Mouse (Mus musculus) thymus, postnatal 4 days (tissue): ENCODE results near the gene Tenm2.
A peak's percentile ranks its signal among the peaks of the same experiment; 100 is the strongest.

Experiments
- DNase-seq: peaks from one replicate; pipeline ENCODE4 v3.0.0; 2021

Gene Tenm2

DNA sequence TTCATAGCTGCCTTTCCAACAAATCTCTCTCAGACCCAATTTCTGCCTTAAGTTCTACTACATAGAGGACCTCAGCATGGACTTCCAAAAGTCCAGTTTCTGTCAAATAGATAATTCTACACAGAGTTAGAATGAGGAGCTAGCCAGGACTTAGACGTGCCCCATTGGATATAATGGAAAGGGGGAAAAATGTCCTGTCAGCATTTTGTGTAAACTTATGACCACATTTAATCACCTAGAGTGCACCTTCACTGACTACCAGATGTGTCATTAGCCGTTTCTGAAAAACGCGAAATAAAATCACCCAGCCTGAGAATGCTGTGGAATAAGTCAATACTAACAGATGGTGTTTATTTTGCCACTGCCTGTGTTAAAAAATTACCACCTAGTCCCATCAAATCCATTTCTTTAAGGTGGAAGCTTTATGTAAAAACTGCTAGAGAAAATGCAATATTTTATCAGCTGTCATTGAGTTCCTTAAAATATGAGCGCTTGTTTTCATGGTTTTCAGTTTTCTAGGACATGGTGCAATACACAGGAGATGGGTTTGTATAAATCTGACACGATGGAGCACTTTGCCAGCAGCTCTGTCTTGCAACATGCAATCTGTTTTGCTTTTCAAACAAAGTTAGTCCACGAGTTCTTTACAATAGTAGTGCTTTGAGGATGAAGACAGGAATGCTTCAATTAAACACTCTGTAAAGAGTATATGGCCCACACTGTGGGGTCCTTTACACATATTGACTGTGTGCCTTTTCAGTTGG lies 674.8 kb downstream of the Tenm2 start:
- no peak for DNase-seq

GRCm38 (mm10) chr11:36557316-36557715 lies 678.4 kb downstream of the Tenm2 start:
- DNase-seq, result no peak

DNA sequence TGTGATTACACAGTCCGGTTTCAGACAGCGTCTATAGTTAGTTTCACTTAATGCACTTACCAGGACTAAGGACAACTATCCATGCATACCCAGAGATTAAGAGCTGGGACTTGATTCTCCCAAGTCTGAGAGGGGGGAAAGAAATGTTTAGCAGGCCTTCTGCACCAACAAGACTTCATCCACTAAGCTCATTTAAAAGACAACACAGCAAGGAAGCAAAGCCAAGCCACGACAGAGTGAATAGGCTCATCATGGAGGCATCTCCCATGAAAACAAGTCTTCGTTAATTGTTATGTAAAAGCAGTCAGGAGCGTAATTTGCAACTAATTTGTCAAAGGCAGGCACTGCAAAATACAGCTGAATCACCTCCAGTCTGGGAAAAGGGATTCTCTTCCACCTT lies 682.5 kb downstream of the Tenm2 start:
- DNase-seq, result no peak

DNA sequence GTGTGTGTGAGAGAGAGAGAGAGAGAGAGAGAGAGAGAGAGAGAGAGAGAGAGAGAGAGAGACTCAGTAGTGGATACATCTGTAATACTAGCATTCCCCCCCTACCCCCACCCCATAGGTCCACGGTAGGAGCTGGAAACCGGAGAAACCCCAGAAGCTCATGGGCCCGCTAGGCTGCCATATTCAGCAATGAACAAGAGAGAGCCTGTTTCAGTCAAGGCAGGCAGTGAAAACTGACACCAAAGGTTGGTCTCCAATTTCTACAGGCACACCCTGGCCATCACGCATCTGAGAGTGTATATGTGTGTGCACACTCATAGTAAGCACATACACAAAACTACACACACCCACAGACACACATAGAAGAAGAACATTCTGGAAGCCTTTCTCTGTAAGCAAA lies 685.1 kb downstream of the Tenm2 start:
- no peak for DNase-seq

DNA sequence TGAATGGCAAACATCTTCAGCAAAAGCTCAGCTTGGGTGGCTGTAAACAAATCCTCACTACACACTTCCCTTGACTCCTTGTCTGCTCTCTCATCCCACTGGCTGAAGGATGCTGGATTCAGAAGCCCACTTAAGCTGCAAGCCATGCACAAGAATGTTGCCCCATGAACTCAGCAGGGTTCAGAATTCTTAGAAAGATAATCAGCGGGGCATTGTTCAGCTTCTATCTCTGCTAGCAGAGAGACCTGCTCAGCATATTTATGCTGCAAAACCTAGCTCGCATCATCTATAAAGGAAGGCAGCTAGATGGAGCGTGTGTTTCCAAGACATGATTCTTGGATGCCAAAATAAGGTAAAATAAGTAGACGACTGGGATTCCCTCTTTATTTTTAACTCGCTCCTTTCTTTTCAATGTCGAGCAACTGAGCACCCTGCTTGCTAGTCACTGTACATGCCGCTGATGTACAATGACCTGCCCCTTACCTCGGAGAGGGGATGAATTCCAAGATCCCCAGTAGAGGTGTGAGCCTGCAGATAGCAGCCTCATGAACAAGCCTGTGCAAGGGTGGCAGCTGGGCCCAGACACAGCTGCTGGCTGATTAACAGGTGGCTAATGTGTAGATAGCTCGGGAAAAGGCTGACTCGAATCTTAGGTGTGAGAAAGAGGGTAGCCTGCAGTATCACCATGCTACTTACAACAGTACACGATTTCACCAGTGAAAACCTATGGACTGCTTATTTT lies 686.2 kb downstream of the Tenm2 start:
- no peak for DNase-seq

GRCm38 (mm10) chr11:36548139-36548538 lies 687.6 kb downstream of the Tenm2 start:
- DNase-seq, result no peak

DNA sequence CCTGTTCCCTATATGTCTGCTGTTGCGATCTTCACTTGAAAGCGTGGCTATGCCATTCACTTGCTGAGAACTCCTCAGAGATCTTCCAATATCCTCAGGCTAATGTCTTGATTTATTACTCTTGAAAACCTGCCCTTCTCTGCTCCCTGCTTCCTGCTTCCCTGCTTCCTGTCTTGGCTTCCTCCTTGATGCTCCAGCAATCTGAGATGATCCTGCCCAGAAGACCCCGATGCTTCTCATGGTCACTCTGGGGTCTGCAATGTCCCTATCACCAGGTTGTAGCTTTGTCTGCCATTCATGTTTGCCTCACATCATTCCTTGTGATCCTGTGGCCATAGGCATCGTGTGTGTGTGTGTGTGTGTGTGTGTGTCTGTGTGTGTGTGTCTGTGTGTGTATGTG lies 697.6 kb downstream of the Tenm2 start:
- no peak for DNase-seq

- DNase-seq, result no peak
These were observed 698.1 kb downstream of the Tenm2 start for GRCm38 (mm10) chr11:36537573-36538133.

DNA sequence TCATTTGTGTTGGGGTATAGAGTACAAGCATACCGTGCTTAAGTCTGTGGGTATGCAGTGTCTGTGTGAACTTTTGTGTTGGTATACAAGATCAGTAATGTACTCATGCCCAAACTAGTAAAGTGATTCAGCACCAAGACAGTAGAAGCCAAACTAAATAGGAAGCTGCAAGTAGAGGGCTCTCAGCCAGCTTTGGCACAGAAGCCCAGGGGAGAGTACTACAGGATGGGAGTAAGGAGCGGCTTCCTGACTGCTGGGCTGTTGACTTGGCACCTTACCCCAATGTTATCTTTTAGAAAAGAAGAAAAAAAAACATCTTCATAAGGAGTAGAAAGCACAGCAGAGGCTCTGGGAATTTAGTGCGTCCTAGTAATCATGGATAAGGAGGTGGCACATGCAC lies 700.2 kb downstream of the Tenm2 start:
- no peak for DNase-seq

DNA sequence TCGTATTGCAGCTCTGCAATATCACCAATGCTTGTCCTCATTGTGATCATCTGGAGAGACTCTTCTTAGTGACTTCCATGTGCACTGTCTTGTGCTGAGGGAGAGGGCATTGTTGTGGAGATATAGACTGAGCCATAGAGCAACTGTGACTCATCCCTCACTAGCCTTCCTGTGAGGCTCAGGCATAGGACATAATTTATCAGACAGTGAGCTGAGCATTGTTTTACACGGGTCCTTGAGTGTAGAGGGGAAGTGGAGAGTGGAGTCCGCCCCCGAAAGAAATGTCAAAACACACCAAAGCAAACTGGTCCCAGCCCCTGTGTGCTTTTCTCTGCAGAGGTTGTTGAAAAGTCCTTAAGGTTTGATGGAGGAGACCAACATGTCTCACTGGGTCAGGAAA lies 704.1 kb downstream of the Tenm2 start:
- DNase-seq, result no peak

- DNase-seq, result no peak
These were observed 708.3 kb downstream of the Tenm2 start for GRCm38 (mm10) chr11:36527509-36527908.

DNA sequence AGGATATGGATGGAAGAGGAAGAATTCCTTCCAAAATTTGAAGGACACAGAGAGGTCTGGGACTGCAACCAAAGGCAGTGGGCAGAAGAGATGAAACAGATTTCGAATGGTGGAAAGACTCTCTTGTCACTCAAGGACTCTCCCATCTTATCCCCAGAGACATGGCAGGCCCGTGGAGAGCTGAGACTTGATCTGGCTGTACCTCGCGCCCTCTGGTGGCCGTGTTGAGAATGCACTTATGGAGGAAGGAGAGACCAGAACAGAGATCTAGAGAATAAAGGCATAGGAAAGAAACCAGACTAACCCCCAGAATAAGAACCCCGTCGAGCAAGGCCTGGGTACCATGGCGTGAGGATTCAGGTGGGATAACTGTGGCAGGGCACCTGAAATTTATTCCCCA lies 709.4 kb downstream of the Tenm2 start:
- peak; percentile 66 for DNase-seq

DNA sequence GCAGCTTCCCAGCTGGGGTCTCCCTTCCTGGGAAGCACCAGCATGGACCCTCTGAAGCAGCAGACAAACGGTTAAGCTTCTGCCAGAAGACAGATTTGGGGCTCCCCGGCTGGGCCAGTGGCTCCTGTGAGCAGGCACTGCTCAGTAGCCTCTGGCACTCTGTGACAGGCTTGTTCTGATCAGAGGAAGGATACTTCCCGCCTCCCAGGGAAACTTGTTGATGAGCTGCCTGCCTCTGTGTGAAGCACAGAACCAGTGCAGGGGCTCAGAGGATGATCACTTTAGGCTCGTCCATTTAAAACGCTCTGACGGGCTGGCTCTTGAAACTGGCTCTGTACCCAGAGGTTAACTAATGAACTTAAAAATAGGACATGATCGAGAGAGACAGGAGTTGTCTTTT lies 723.3 kb downstream of the Tenm2 start:
- DNase-seq, result no peak

DNA sequence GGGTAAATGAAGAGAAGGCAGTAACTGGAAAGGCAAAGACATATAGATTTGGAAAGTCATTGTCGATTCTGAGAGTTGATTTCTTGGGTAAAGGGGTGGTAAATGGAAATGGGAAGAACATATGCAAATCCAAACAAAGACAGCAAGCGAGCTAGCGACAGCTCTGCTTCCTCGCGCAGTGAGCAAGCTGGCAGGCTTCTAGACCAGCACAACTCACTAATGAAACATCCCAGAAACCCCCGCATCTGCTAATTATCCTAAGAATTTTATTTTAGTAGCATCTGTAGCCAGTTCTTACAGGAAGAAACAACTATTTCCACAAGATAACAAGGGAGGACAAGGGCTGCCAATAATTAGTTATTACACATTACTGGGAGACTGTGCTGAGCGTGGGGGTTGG lies 727.5 kb downstream of the Tenm2 start:
- DNase-seq, result no peak

GRCm38 (mm10) chr11:36494898-36495548 lies 740.7 kb downstream of the Tenm2 start:
- no peak for DNase-seq

- no peak for DNase-seq
These were observed 743.5 kb downstream of the Tenm2 start for GRCm38 (mm10) chr11:36492274-36492673.

DNA sequence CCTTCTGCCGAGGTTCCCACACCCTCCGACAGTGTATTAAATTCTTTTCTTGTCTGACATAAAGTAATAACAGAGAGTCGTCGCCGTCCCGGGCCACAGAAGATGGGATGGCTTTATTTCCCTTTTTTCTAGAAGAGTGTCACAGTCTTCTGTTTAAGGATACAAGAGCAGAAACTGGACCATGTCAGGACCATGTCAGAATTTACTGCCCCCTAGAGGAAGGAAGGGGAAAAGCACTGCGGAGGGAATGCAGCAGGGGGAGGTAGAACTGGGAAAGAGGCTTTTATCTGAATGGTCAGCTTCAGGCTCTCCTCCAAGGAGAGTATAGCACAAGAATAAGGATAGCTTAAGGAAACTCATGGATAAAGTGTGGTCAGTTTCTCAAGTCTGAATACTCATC lies 745.7 kb downstream of the Tenm2 start:
- DNase-seq, result no peak

DNA sequence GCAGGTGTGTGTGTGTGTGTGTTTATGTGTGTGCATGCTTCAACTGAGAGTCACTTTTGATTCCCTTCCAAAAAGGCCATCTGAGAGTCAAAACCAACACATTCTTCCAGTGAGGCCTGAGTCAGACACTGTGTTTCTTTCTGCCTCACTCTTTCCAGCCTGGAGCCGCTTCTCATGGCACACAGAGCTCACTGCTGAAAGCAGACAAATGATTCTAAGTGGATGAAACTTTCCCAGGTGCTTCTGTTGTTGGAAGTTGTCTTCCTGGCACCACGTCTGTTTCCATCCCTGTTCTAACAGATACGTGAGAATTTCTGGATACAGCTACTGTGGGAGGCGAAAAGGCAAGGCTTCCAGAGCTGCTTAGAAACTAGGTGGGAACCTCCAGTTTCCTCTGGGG lies 747.1 kb downstream of the Tenm2 start:
- DNase-seq, result no peak

DNA sequence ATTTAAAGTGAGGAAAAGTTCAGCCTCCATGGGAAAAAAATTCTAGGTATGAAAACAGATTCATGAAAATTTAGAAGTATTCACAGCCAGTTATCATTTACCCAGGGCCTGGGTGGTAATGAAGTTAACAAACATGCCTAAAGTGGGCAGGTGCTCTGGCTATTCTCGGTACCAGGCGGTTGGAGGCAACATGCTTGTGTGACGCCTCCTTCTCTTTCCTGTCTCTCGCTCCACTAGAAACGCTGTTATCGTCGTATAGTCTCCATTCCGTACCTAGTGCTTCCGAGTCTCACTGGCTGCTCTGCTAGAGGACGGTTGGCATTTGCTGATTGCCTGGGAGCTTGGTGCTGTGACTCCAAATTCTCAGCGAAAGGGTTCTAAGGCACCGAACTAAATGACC lies 749.7 kb downstream of the Tenm2 start:
- DNase-seq, result no peak

DNA sequence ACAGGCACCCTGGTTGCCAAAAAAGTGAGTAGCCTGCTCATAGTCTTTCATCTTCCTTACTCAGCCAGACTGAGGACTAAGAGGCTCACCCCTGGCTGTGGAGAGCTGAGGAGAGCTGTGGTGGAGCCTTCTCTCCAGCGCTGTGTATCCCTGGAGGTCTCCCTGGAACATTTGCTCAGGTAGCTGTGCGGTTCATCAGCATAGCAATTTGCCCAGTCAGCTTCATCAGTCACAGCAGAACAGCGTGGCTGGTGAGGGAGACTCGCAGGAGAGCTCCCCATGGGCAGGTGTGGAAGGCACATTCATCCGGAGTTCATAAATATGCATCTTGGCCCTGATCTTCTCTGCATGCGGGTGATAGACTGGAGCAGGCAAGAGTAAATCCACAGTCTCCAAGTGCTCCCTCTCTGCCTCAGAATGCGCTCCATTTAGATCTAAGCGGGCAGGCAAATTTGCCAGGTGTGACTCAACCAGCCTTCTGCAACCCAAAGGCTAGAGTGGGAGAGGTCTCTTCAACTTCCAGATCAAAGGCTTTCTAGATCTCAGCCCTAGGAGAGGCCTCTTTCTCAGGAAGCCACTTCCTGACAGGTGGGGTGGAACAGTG lies 751.2 kb downstream of the Tenm2 start:
- no peak for DNase-seq

DNA sequence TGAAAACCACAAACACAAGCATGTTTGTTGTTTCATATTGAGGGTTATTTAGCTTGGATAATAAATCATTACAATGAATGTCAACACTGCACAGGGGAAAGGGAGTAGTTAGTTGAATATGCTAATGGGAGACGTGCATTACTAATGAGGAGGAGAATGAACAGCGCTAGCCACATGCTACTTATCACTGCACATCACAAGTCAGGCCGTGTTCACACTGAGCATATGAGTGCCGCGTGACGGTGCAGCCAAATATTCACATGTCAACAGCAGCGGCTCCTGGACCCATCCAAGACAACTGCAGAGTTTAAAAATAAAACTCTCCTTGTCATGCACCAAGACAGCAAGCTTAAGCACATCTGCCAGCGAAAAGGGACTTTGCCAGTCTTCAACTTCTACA lies 753.6 kb downstream of the Tenm2 start:
- no peak for DNase-seq

GRCm38 (mm10) chr11:36481524-36481923 lies 754.2 kb downstream of the Tenm2 start:
- no peak for DNase-seq

GRCm38 (mm10) chr11:36481086-36481485 lies 754.7 kb downstream of the Tenm2 start:
- DNase-seq, result no peak
